Mouse (Mus musculus) testis, adult 2 months (tissue): Measurements from ENCODE around the gene Mrpl47.

Source experiments
- CTCF ChIP-seq: fragments of 200-500 bp; IDR thresholded peaks from 2 replicates; pipeline ENCODE4 v1.5.1; 2012; ENCODE audit warnings: low read depth, mild to moderate bottlenecking, inconsistent platforms, low read length, moderate library complexity; ENCODE audit not compliant: control insufficient read depth, insufficient read depth, insufficient replicate concordance
- POLR2A ChIP-seq: fragments of 200-500 bp; IDR thresholded peaks from 2 replicates; pipeline ENCODE4 v1.6.1; 2012; ENCODE audit warnings: low read depth, mild to moderate bottlenecking, inconsistent platforms, low read length, moderate library complexity; ENCODE audit not compliant: control insufficient read depth

DNA sequence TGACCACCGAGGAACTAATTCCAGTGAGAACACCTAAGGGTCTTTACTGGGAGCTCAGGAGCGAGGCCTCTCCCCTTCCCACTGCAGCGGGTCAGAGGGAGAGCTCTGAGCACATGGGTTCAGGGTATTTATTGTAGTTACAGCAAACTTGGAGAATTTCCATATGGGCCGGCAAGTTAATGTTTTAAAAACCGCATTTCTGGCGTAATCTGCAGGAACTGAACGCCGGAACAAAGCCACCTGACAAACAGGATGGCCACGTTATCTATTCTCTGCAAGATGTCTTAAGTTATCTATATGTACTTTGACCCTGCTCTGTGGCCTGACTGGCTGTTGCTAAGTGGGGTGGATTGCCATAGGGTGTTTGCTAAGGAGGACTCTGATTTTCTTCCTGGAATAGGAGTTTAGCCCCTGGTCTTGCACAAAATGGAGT, 47.8 kb downstream of the Mrpl47 start:
- TF ChIP-seq CTCF (no peak), POLR2A (no peak)
